ENCODE assay signal across 18 mouse cellular contexts in the genomic region with DNA sequence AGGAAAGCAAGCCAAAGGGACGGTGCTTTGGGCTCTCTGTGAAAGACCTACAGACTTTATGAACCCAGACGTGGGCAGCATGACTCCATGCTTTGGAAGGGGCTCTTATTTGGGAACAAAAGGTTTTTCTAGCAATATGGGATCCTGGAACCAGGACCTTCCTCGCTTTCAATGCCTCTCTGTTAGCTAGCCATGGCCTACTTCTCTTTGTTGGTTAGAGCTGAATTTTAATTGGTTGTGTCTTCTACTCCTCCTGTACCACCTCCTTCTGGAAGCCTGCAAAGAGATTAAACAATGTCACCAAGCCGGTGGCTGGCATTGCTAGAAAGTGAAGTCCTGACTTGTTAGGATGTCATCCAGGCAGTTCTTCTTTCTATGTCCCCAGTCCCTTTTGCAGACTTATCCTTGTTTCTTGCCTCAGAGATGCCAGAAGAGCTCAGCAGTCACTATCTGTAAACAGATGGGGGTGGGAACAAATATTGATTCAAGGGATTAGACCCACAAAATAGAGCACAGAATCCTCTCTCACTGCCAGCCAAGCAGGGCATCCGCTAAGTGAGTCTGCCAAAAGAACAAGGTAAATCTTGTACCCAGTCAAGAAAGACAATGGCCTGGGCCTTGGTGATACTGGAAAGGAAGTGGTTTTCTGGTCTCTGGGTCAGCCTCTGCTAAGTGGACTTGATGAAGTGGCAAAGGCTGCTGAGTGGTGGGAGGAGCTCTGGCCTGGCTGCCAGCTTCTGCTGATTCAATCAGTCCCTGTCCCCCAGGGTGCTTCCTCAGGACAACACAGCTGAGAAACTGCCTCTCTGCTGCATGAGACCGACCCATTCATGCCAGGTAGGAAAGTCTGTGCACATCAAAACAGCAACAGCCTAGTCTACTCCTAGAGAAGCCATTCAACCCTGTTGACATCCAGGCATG.
A peak's percentile ranks its signal among the peaks of the same experiment; 100 is the strongest.
DNase-seq lines count a peak whose midpoint lies in the region; ATAC-seq lines count a peak whose summit lies in the region.
"Had no signal": no experiment of that assay in that cellular context is flagged by ENCODE, and none has a peak within 500 bp of the region (broad histone marks: within the 10 kb centered on the region; RNA-seq: fewer than 3 reads in every experiment).

No protein-coding gene starts in this region.

- no peaks in the 10 kb centered on the region for H3K27me3 ChIP-seq in neural tube, embryonic 13.5 days
- no peaks in the 10 kb centered on the region for H3K27me3 ChIP-seq in neural tube, embryonic 15.5 days (replicated peaks)
- H3K27me3 ChIP-seq: lung, embryonic 15.5 days; megakaryocyte, embryonic 14.5 days; neural tube, embryonic 12.5 days had no signal

- H3K4me3 ChIP-seq in neural tube, embryonic 13.5 days: no peak overlapping the region
- H3K4me3 ChIP-seq in neural tube, embryonic 15.5 days (replicated peaks): no peak overlapping the region
- H3K4me3 ChIP-seq: embryonic facial prominence, embryonic 10.5 days; lung, embryonic 15.5 days; megakaryocyte, embryonic 14.5 days; neural tube, embryonic 12.5 days had no signal

- no peak overlapping the region for H3K4me2 ChIP-seq in neural tube, embryonic 13.5 days
- H3K4me2 ChIP-seq in neural tube, embryonic 15.5 days: no peak overlapping the region
- H3K4me2 ChIP-seq: liver, embryonic 11.5 days; lung, embryonic 15.5 days; neural tube, embryonic 12.5 days had no signal

- H3K4me1 ChIP-seq in neural tube, embryonic 13.5 days (replicated peaks): no peaks in the 10 kb centered on the region
- no peaks in the 10 kb centered on the region for H3K4me1 ChIP-seq in neural tube, embryonic 15.5 days
- H3K4me1 ChIP-seq: embryonic facial prominence, embryonic 10.5 days; lung, embryonic 15.5 days; megakaryocyte, embryonic 14.5 days; neural tube, embryonic 12.5 days had no signal

- H3K9me3 ChIP-seq in neural tube, embryonic 13.5 days: no peaks in the 10 kb centered on the region
- H3K9me3 ChIP-seq in neural tube, embryonic 15.5 days (replicated peaks): no peaks in the 10 kb centered on the region
- H3K9me3 ChIP-seq: embryonic facial prominence, embryonic 10.5 days; lung, embryonic 15.5 days; neural tube, embryonic 12.5 days had no signal

- WGBS in neural tube, embryonic 13.5 days: 70% methylated on average over 6 of the region's 6 CpGs
- WGBS in neural tube, embryonic 15.5 days: 61% methylated on average over 6 of the region's 6 CpGs

- H3K9ac ChIP-seq in neural tube, embryonic 13.5 days: no peak overlapping the region
- H3K9ac ChIP-seq in neural tube, embryonic 15.5 days (replicated peaks): no peak overlapping the region
- H3K9ac ChIP-seq: lung, embryonic 15.5 days; neural tube, embryonic 12.5 days had no signal

- ATAC-seq in neural tube, embryonic 13.5 days (ENCODE audit: low read depth): peak; percentile 72
- ATAC-seq in neural tube, embryonic 15.5 days (ENCODE audit: low FRiP score): peak; percentile 88

- no peak overlapping the region for H3K27ac ChIP-seq in neural tube, embryonic 13.5 days (replicated peaks)
- H3K27ac ChIP-seq in neural tube, embryonic 15.5 days (replicated peaks): 0 out of 2 replicates have a peak overlapping the region, but pooled peaks have one; percentile 30
- H3K27ac ChIP-seq: embryonic facial prominence, embryonic 10.5 days; lung, embryonic 15.5 days; neural tube, embryonic 12.5 days had no signal

- no peaks in the 10 kb centered on the region for H3K36me3 ChIP-seq in neural tube, embryonic 13.5 days
- H3K36me3 ChIP-seq in neural tube, embryonic 15.5 days: no peaks in the 10 kb centered on the region
- H3K36me3 ChIP-seq: embryonic facial prominence, embryonic 10.5 days; lung, embryonic 15.5 days; neural tube, embryonic 12.5 days had no signal

- peak; percentile 1 for DNase-seq in embryo, embryonic 10.5 days (ENCODE audit: low spot score)
- DNase-seq in embryo, embryonic 11 days: no peak
- no peak for DNase-seq in neural tube, embryonic 10.5 days (ENCODE audit: extremely low spot score, low spot score)
- DNase-seq in layer of hippocampus, postnatal 36 days: peak; percentile 10 to 27
- no peak for DNase-seq in natural killer cell, adult 2 months (ENCODE audit: low spot score in 2 of 2)
- no peak for DNase-seq in frontal cortex, postnatal 14 days (ENCODE audit: low spot score in 2 of 2)
- DNase-seq: adrenal gland, adult 2 months; heart, adult 18-20 months; heart, postnatal 10 days; kidney, adult 11 months; kidney, postnatal 4 days had no signal

Comparison
In these comparisons a context has a peak if more than half of its experiments do, and no peak if none do; other contexts are left out.
1. DNase-seq: peak in embryo, embryonic 10.5 days (single experiment) and layer of hippocampus, postnatal 36 days (2 of 2); none in embryo, embryonic 11 days (single experiment), neural tube, embryonic 10.5 days (single experiment), natural killer cell, adult 2 months (0 of 2) and frontal cortex, postnatal 14 days (0 of 2).